Mouse (Mus musculus): ENCODE measurements around the gene Npr3. TPM values are rescaled to one million over a fixed set of nuclear protein-coding genes. Genes with fewer than 3 reads are reported as not detected.

Npr3 gene
- polyA plus RNA-seq (2011; ENCODE audit: insufficient read depth, insufficient read length, low read depth, missing spikeins): 1.2 and 2.1 TPM in 2 replicates

- Histone ChIP-seq H3K4me3 (ENCODE audit: low read depth, low read length) (peak within 1 kb of the TSS; percentile 70), H3K36me3 (ENCODE audit: control insufficient read depth, insufficient read depth, low read length, poor library complexity, severe bottlenecking) (no peaks in the 10 kb centered on the region), H3K27me3 (ENCODE audit: control insufficient read depth, insufficient read depth, low read length, poor library complexity, severe bottlenecking) (peaks cover 7% of the 10 kb centered on the region), H3K27ac (ENCODE audit: insufficient read depth, low read length) (no peak within 1 kb of the TSS), H3K9ac (ENCODE audit: low read depth, poor library complexity, severe bottlenecking) (peak within 1 kb of the TSS; percentile 34), H3K4me1 (ENCODE audit: control insufficient read depth, insufficient read depth, low read length) (no peaks in the 10 kb centered on the region), H3K9me3 (replicated peaks; ENCODE audit: control insufficient read depth, insufficient read depth, low read length, poor library complexity, severe bottlenecking) (no peaks in the 10 kb centered on the region)
- TF ChIP-seq POLR2A (IDR thresholded peaks at IDR 0.05; ENCODE audit: insufficient read depth, low read length): no peak
- peak; percentile 49 for TF ChIP-seq CTCF (IDR thresholded peaks at IDR 0.05; ENCODE audit: low read depth, low read length)
- no peak for TF ChIP-seq EP300 (IDR thresholded peaks at IDR 0.05; ENCODE audit: insufficient read depth, low read depth, low read length)
Observed at GRCm38 (mm10) chr15:11906571-11907531, at the start of gene Npr3. TSS of gene Npr3 (minus strand) at chr15:11907287.

- no peak overlapping the region for H3K4me3 ChIP-seq (ENCODE audit: low read depth, low read length)
- H3K9me3 ChIP-seq (replicated peaks; ENCODE audit: control insufficient read depth, insufficient read depth, low read length, poor library complexity, severe bottlenecking): no peaks in the 10 kb centered on the region
- H3K4me1 ChIP-seq (ENCODE audit: control insufficient read depth, insufficient read depth, low read length): no peaks in the 10 kb centered on the region
- no peak overlapping the region for H3K9ac ChIP-seq (ENCODE audit: low read depth, poor library complexity, severe bottlenecking)
- H3K36me3 ChIP-seq (ENCODE audit: control insufficient read depth, insufficient read depth, low read length, poor library complexity, severe bottlenecking): no peaks in the 10 kb centered on the region
- no peak for TF ChIP-seq CTCF (IDR thresholded peaks at IDR 0.05; ENCODE audit: low read depth, low read length)
- no peak for TF ChIP-seq POLR2A (IDR thresholded peaks at IDR 0.05; ENCODE audit: insufficient read depth, low read length)
- TF ChIP-seq EP300 (IDR thresholded peaks at IDR 0.05; ENCODE audit: insufficient read depth, low read depth, low read length): no peak
- no peaks in the 10 kb centered on the region for H3K27me3 ChIP-seq (ENCODE audit: control insufficient read depth, insufficient read depth, low read length, poor library complexity, severe bottlenecking)
- no peak overlapping the region for H3K27ac ChIP-seq (ENCODE audit: insufficient read depth, low read length)
Observed at GRCm38 (mm10) chr15:11956129-11956528, 49.0 kb upstream of the Npr3 start.

- TF ChIP-seq POLR2A (IDR thresholded peaks at IDR 0.05; ENCODE audit: insufficient read depth, low read length) (no peak), CTCF (IDR thresholded peaks at IDR 0.05; ENCODE audit: low read depth, low read length) (no peak), EP300 (IDR thresholded peaks at IDR 0.05; ENCODE audit: insufficient read depth, low read depth, low read length) (no peak)
- H3K9me3 ChIP-seq (replicated peaks; ENCODE audit: control insufficient read depth, insufficient read depth, low read length, poor library complexity, severe bottlenecking): no peaks in the 10 kb centered on the region
- H3K27me3 ChIP-seq (ENCODE audit: control insufficient read depth, insufficient read depth, low read length, poor library complexity, severe bottlenecking): no peaks in the 10 kb centered on the region
- H3K4me1 ChIP-seq (ENCODE audit: control insufficient read depth, insufficient read depth, low read length): no peaks in the 10 kb centered on the region
- no peak overlapping the region for H3K4me3 ChIP-seq (ENCODE audit: low read depth, low read length)
- no peaks in the 10 kb centered on the region for H3K36me3 ChIP-seq (ENCODE audit: control insufficient read depth, insufficient read depth, low read length, poor library complexity, severe bottlenecking)
- no peak overlapping the region for H3K27ac ChIP-seq (ENCODE audit: insufficient read depth, low read length)
- H3K9ac ChIP-seq (ENCODE audit: low read depth, poor library complexity, severe bottlenecking): no peak overlapping the region
Observed at GRCm38 (mm10) chr15:11954190-11954589, 47.1 kb upstream of the Npr3 start.

- no peak overlapping the region for H3K9ac ChIP-seq (ENCODE audit: low read depth, poor library complexity, severe bottlenecking)
- no peaks in the 10 kb centered on the region for H3K36me3 ChIP-seq (ENCODE audit: control insufficient read depth, insufficient read depth, low read length, poor library complexity, severe bottlenecking)
- no peaks in the 10 kb centered on the region for H3K27me3 ChIP-seq (ENCODE audit: control insufficient read depth, insufficient read depth, low read length, poor library complexity, severe bottlenecking)
- H3K27ac ChIP-seq (ENCODE audit: insufficient read depth, low read length): no peak overlapping the region
- no peaks in the 10 kb centered on the region for H3K4me1 ChIP-seq (ENCODE audit: control insufficient read depth, insufficient read depth, low read length)
- no peak overlapping the region for H3K4me3 ChIP-seq (ENCODE audit: low read depth, low read length)
- TF ChIP-seq POLR2A (IDR thresholded peaks at IDR 0.05; ENCODE audit: insufficient read depth, low read length) (no peak), CTCF (IDR thresholded peaks at IDR 0.05; ENCODE audit: low read depth, low read length) (no peak)
- H3K9me3 ChIP-seq (replicated peaks; ENCODE audit: control insufficient read depth, insufficient read depth, low read length, poor library complexity, severe bottlenecking): no peaks in the 10 kb centered on the region
Observed at GRCm38 (mm10) chr15:11952159-11952558, 45.1 kb upstream of the Npr3 start.

- no peaks in the 10 kb centered on the region for H3K9me3 ChIP-seq (replicated peaks; ENCODE audit: control insufficient read depth, insufficient read depth, low read length, poor library complexity, severe bottlenecking)
- H3K27ac ChIP-seq (ENCODE audit: insufficient read depth, low read length): no peak overlapping the region
- H3K9ac ChIP-seq (ENCODE audit: low read depth, poor library complexity, severe bottlenecking): no peak overlapping the region
- TF ChIP-seq POLR2A (IDR thresholded peaks at IDR 0.05; ENCODE audit: insufficient read depth, low read length) (no peak), CTCF (IDR thresholded peaks at IDR 0.05; ENCODE audit: low read depth, low read length) (no peak), EP300 (IDR thresholded peaks at IDR 0.05; ENCODE audit: insufficient read depth, low read depth, low read length) (no peak)
- no peaks in the 10 kb centered on the region for H3K36me3 ChIP-seq (ENCODE audit: control insufficient read depth, insufficient read depth, low read length, poor library complexity, severe bottlenecking)
- H3K4me3 ChIP-seq (ENCODE audit: low read depth, low read length): no peak overlapping the region
- H3K27me3 ChIP-seq (ENCODE audit: control insufficient read depth, insufficient read depth, low read length, poor library complexity, severe bottlenecking): no peaks in the 10 kb centered on the region
- H3K4me1 ChIP-seq (ENCODE audit: control insufficient read depth, insufficient read depth, low read length): no peaks in the 10 kb centered on the region
Observed at GRCm38 (mm10) chr15:11951181-11951580, 44.1 kb upstream of the Npr3 start.

GRCm38 (mm10) chr15:11950144-11950543 lies 43.1 kb upstream of the Npr3 start:
- no peaks in the 10 kb centered on the region for H3K9me3 ChIP-seq (replicated peaks; ENCODE audit: control insufficient read depth, insufficient read depth, low read length, poor library complexity, severe bottlenecking)
- TF ChIP-seq EP300 (IDR thresholded peaks at IDR 0.05; ENCODE audit: insufficient read depth, low read depth, low read length) (no peak), POLR2A (IDR thresholded peaks at IDR 0.05; ENCODE audit: insufficient read depth, low read length) (no peak), CTCF (IDR thresholded peaks at IDR 0.05; ENCODE audit: low read depth, low read length) (no peak)
- no peaks in the 10 kb centered on the region for H3K4me1 ChIP-seq (ENCODE audit: control insufficient read depth, insufficient read depth, low read length)
- no peaks in the 10 kb centered on the region for H3K36me3 ChIP-seq (ENCODE audit: control insufficient read depth, insufficient read depth, low read length, poor library complexity, severe bottlenecking)
- no peak overlapping the region for H3K27ac ChIP-seq (ENCODE audit: insufficient read depth, low read length)
- no peak overlapping the region for H3K4me3 ChIP-seq (ENCODE audit: low read depth, low read length)
- no peak overlapping the region for H3K9ac ChIP-seq (ENCODE audit: low read depth, poor library complexity, severe bottlenecking)
- H3K27me3 ChIP-seq (ENCODE audit: control insufficient read depth, insufficient read depth, low read length, poor library complexity, severe bottlenecking): no peaks in the 10 kb centered on the region
